Mouse (Mus musculus) ovary, postnatal 36 days (tissue): ENCODE data around the gene Srebf2.
"Not testable (repeated sequence)": the region's sequence is repeated elsewhere in the genome, so short reads cannot be mapped to it uniquely, and the experiment has no call there.

Experiments used
- DNase-seq: peaks from one replicate; pipeline ENCODE4 v3.0.0; 2022; ENCODE audit warnings: low spot score, mixed read lengths

The Srebf2 gene

DNA sequence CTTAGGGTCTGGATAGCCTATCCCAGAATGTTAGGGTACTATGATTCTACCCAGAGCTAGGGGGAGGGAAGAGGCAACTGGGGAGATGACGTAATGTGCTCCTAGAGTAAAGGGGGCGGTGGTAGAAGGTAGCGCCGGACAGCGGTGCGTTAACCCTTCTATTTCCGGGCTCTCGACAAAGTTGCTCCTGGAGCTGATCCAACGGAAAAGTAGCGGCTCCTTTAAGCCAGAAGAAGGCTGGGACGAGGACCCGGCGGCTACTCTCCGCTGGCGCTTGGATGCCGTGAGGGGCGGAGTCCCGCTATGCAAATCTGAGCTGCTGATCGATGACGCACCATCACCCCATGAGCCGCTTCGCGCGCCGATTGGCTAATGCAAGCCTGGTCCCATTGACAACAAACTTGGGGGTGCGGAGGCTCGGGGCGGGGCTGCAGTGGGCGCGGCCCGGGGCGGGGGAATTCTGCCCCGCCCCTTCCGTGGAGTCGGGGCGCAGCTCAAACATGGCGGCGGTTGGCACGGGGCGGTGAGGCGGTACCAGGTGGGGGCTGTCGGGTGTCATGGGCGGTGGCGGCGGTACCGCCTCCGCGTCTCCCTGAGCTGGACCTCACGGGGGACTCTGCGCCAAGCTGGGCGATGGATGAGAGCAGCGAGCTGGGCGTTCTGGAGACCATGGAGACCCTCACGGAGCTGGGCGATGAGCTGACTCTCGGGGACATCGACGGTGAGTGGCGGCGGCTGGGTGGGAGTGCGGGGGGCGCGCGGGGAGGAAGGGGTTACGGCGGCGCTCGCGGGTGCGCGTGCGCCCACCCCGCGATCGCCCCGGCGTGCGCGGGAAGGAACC lies at the start of gene Srebf2:
Srebf2 (plus strand) TSS at position 412 of the 841 bp plus-strand sequence.
- peak; percentile 98 for DNase-seq

- peak; percentile 55 for DNase-seq
Observed at GRCm38 (mm10) chr15:82106953-82107555, 39.9 kb upstream of the Srebf2 start.

DNA sequence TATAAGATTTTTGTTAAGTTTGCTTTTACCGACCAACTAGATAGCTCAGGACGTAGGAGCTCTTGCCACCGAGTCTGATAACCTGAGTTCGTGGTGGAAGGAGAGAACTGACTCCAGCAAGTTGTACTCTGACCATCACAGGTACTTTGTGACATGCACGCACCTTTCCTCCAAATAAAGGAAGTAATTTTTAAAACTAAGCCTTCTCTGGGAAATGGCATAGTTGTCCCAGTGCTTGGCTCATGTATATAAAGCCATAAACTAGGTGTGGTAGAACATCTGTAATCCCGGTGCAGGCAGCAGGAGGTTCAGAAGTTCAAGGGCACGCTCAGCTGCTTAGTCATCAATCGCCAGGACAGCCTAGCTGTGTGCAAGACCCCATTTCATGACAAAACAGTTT lies 26.4 kb upstream of the Srebf2 start:
- DNase-seq, result no peak

DNA sequence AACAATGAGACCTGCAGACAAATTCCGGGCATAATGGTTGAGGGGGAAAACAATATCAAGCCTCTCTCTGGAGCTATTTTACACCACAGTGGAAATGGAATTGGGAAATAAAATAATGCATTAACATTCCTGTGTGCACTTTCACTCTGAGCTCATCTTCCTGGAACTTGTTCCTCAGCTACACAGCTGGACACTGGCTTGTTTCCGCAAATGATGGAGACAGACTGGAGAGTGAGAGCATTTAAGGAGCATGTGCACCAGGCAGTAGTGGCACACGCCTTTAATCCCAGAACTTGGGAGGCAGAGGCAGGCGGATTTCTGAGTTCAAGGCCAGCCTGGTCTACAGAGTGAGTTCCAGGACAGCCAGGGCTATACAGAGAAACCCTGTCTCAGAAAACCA lies 20.3 kb upstream of the Srebf2 start:
- not testable (repeated sequence) for DNase-seq

GRCm38 (mm10) chr15:82127426-82128374 lies 19.3 kb upstream of the Srebf2 start, which contains the start of gene Ccdc134:
TSS of gene Ccdc134 (plus strand) at chr15:82127922.
- DNase-seq, result peak; percentile 95

GRCm38 (mm10) chr15:82128398-82128797 lies 18.6 kb upstream of the Srebf2 start:
- DNase-seq, result no peak

GRCm38 (mm10) chr15:82130599-82130998 lies 16.4 kb upstream of the Srebf2 start:
- no peak for DNase-seq

- no peak for DNase-seq
Observed at GRCm38 (mm10) chr15:82135372-82135771, 11.6 kb upstream of the Srebf2 start.

DNA sequence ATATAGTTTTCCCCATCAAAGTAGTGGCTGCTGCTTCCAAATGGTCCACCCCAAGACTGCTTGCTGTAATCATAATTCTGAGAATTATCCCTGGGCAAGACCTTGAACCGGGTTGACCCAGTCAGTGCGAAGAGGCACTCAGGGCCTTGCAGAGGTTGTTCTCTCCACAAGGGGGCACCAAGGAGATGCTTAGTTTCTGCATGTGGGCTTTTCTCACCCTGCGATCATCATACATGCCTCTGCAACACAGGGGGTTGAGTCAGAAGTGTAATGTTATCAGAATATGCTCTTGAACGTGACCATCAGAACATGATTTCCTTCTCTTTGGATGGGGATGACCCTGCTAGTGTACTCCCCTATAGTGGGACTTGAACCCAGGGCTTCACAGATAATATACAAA lies 8.4 kb upstream of the Srebf2 start:
- peak; percentile 52 for DNase-seq

DNA sequence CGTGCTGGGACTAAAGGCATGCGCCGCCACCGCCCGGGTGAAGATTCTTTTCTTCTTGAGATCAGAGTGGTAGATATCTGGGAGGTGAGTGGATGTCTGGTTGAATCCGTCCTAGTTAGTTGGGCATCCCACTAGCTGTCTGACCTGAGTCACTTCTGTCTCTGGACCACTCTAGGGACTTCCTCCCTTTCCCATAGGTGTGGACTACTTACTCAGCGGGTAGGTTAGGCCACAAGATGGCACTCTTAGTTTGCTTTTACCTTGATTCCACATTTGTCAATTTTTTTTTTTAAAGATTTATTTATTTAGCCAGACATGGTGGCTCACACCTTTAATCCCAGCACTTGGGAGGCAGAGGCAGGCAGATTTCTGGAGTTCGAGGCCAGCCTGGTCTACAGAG lies 7.8 kb upstream of the Srebf2 start:
- DNase-seq, result no peak

DNA sequence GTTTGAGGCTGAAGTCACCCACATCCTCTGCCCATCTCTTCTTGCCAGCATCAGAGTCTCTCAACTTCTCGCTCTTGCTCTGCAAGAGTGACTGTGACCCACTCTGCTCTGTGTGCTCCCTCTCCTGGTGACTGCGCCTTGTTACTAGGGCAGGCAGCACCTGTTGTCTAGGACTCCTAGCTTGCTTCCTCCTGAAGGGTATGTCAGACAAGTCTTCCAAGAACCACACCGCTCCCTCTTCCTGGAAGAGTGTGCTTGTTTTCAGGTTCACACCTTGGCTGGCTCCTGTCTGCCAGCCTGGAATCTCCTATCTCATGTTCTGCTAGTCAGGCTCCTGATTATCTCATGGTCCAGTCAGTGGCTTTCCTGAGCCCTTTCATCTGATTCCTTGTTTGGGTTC lies 6.6 kb upstream of the Srebf2 start:
- DNase-seq, result no peak

GRCm38 (mm10) chr15:82144157-82144556 lies 2.8 kb upstream of the Srebf2 start:
- no peak for DNase-seq

GRCm38 (mm10) chr15:82145408-82145807 lies 1.6 kb upstream of the Srebf2 start:
- DNase-seq, result peak; percentile 30

DNA sequence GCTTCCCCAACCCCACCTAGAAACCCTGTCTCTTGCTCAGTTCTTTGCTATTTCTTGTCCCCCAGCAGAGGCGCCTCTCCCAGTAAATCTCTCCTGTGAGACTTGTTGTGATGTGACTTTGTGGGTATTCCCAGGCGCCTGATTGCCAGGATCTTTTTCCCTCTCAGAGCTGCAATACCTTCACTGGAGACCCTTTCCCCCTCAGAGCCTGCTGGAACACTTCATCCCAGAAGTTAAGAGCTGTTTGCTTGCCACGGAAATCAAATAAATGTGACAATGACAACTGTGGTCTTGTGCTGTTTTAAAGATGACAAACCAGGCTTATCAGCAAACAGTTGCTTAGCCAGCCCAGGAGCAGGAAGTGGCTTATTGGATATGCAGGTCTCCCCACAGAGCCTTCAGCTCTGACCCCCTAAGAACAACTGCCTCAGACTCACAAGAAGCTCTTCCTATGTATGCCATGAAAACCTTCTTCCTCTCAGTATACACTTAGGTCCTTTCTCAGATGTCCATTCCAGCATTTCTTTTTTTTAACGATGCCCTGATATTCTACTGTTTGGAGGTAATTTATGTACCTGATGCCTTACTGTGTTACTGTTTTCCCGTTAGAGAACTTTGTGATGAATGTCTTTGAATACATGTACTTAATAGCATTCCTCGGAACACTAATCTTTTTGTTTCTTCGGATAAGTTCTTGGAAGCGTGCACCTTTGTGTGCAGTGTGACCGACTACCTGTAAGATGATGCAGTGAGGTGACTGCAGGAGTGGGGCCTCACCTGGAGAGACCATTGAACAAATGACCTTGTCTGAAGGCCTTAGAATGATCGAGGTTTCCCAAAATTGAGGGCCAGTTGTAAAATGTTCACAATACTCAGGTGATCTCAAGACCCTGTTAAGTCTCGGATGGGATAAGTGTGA lies 871 bp upstream of the Srebf2 start:
- no peak for DNase-seq

DNA sequence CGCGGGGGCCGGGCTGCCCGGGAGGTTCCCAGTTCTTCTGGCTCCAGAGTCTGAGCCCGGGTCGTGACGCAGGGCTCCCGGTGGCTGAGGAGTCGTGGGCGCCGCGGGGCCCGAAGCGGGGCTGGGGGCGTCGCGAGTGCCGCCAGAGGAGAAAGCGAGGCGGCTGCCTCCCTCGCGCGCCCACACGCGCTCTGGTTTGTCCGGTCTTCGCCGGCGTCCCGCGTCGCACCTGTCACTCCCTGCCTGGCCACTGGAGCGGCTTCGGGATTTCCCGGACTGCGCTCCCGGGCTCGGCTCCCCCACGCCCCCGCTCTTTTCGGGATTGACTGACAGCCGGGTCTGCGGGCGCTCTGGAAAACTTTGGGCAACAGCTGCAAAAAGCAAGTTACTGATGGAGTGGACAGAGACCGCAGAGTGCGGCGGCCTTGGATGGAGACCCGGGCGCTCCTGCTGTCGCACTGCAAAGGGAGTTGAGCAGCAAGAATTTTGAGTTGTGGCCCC lies 680 bp downstream of the Srebf2 start:
- DNase-seq, result peak; percentile 61

DNA sequence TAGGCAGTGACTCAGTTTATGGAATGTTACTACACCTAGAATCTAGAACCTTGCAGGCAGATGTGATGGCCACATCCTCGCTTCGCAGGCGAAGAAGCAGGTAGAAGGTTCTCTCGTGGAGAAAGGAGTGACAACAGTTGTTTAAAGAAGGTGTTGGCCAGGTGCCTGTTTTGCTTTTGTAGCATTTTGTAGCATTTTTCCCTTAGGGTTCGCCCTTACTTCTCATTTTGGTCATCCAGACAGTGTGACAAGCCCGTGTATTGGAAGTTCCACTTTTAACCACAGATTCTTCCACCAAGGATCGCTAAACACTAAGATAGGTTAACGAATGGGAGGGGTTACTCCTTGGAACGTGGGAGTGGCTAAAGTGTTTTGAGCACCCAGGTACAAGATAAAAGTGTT lies 1.5 kb downstream of the Srebf2 start:
- no peak for DNase-seq

GRCm38 (mm10) chr15:82150042-82150441 lies 3.1 kb downstream of the Srebf2 start:
- DNase-seq, result no peak

- no peak for DNase-seq
Observed at GRCm38 (mm10) chr15:82151176-82151575, 4.2 kb downstream of the Srebf2 start.

DNA sequence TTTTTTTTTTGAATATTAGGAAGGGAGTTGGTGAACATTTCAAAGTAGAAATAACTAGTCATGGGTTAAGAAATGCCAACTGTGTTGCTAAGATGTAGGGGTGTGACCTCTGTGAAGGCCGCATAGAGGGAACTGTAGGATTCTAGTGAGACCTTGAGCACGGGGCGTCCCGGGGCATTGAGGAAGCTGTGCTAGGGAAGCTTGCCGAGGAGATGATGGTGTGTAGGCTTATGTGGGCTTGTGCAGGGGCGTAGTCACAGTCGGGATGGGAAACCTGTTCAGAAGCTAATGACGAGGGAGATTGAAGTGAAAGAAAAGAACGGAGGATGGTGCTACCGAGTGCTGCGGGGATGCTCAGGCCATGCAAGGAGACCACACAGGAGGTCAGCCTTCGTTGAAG lies 5.0 kb downstream of the Srebf2 start:
- no peak for DNase-seq

- no peak for DNase-seq
Observed at GRCm38 (mm10) chr15:82152435-82152834, 5.5 kb downstream of the Srebf2 start.

GRCm38 (mm10) chr15:82156298-82156697 lies 9.3 kb downstream of the Srebf2 start:
- no peak for DNase-seq
